Mouse (Mus musculus): Measurements from ENCODE around the gene Csad.

DNA sequence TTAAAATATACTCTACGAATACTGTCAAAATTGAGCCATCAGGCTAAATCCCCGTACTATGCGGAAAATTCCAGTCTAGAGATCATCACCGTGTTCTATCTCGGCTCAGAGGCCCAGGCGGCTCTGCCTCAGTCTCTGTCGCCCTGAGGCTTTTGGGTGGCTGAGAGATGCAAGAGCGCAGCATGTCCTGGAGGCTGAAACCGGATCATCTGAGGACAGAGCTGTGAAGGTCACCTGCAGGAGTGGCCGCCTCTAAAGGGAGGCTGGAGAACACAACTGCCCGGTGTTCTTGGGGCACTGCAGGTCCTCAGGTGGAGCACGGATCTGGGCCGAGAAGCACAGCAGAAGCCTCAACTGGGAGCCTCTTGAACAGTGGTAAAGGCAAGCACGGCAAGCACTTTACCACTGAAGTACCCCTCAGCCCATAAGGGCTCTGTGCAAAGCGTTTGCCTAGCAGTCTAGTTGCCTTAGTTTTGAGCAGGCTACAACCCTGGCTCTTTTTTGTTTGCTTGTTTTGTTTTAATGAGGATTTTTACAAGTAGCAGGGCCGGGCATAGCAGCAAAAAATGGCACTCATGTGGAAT is 28.7 kb downstream of the Csad start:
- TF ChIP-seq CTCF (IDR thresholded peaks at IDR 0.05; ENCODE audit: low read depth, low read length) = no peak
- TF ChIP-seq POLR2A (IDR thresholded peaks at IDR 0.05; ENCODE audit: borderline replicate concordance, low read depth, low read length) = no peak

All from bone marrow macrophage, adult 2 months (primary cell).